Mouse (Mus musculus): Measurements from ENCODE around the gene Caprin2.

The Caprin2 gene

DNA sequence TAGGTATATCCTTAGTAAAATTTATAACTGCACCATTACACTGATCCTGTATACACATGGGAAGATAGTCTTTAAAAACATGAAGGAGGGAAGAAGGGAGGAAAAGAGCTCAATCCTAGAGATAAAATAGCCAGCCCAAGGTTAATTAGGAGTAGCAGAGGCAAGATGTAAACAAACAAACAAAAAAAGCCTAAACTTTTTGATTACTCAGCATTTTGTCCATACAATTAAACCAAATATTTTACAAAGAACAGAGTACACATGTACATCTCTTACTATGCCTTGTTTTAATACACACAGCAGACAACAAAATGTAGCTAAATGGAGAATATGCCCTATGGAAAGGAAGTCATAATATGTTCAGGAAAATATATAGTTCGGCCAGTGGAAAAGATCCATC is 54.3 kb downstream of the Caprin2 start:
- in situ Hi-C loops (cut with MboI, MseI) = no loop called here

DNA sequence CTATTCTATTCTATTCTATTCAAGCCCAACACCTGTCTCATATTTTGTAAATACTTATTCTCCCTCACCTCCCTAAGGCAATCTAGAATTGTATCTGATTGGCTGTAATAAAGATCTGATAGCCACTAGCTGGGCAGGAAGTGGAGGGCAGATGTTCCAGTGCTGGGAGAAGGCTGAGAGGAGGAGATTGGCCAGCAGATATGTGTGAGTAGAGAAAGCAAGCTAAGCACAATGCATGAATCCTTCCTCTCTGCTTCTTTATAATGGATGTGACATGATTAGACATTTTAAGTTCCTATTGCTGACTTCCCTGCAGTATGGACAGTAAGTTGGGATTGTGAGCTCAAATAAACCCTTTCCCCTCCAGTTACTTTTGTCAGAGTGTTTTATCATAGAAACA is 57.6 kb downstream of the Caprin2 start:
- in situ Hi-C loops (cut with MboI, MseI) = no loop called here

DNA sequence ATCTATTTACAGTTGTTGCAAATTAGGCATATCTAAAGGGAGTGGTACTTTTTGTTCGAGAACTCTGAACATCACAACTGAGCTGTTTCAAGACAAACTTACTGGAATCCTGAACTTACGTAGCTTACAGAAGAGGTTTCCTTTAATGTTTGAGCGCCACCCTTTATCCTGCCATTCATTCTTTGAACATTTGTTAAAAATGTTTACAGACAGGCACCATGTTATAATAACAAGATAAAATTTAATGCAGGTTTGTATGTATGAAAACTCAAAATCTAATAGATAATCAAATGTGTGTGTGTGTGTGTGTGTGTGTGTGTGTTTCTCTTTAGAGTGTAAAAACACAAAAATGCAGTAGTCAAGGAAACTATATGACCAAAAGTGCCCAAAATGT is 64.3 kb downstream of the Caprin2 start:
- in situ Hi-C loops (cut with MboI, MseI) = loop anchor here (5.0 kb wide), 1 partner anchor 619 kb away; the partner anchor contains the start of gene Ergic2

DNA sequence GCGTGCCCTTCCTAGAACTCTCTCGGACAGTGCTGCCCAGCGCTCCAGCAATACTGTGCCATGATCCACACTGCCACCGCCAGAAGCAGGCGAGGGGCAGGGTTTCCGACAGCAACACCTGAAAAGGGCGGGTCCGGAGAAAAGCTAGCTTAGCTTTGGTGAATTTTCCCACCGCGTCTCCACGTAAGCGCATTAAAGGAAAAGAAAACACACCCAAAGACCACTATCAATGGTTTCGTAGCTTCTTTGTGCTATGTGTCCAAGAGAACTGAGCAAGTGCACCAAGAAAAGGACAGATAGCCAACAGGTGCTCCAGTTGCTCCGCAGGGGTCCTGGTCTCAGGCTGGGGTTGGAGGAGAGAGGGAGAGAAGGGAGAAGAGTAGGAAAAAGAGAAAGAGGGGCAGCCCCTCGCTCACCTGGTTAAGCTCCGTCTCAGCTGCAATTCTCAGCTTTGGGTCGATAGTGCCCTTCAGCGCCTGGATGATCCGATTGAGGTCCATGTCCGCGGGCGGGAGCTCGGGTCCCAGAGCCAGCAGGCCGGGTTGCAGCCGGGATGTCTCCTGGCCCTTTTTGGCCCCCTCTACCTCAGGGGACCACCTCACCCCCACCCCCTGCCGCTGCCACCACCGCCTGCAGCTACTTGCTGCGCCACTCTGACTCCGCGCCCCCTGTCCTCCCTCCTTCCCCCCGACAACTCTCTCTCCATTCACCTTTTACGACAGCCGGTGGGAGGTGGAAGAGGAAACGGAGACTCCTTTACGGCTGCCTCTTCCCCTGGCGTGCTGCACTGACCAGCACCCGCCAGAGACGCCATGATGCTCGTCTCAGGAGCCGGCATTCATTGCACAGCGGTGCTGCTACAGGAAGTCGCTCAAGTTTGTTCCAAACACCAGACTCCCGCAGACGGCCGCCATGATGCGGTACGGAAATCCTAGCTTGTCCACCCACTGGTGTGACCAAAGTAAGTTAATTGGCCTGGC is 65.0 kb downstream of the Caprin2 start, which contains the start of gene Ipo8:
Gene Ipo8, minus strand, starts transcription at position 720 of the 980 bp plus-strand sequence.
- in situ Hi-C loops (cut with MboI, MseI) = loop anchor here (5.0 kb wide), 1 partner anchor 619 kb away; the partner anchor contains the start of gene Ergic2

DNA sequence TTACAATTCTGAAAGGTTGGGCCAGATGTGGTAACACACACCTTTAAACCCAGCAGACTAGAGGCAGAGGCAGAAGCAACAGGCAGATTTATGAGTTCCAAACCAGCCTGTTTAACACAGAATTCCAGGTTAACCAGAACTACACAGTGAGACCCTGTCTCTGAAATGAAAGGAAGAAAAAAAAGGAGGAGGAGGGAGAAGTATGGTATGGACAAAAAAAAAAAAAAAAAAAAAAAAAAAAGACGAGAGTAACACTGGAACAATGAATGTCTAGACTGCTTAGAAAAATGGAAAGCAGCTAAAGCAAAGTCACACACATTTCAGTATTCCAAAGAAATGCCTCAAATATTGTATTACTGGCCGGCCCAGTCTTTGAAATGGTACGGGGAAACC is 65.7 kb downstream of the Caprin2 start:
- in situ Hi-C loops (cut with MboI, MseI) = loop anchor here (5.0 kb wide), 1 partner anchor 618 kb away; the partner anchor contains the start of gene Ergic2

DNA sequence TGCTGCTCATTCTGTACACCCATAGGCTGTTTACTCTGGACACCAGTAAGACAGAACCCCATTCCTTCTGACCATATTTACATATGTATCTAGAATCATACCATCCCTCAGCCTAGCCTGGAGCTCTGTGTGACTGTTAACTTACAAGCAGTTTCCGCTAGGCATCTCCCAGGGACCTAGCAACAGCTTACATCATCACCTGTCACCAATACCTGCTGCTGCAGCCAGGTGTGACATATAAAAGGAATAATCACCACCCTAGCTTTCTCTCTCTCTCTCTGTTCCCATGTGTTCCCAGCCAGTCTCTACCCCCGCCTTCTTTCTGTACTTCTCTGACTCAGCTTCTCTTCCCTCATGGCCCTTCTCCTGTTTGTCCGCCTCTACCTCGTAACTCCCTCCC is 69.9 kb downstream of the Caprin2 start:
- in situ Hi-C loops (cut with MboI, MseI) = no loop called here

DNA sequence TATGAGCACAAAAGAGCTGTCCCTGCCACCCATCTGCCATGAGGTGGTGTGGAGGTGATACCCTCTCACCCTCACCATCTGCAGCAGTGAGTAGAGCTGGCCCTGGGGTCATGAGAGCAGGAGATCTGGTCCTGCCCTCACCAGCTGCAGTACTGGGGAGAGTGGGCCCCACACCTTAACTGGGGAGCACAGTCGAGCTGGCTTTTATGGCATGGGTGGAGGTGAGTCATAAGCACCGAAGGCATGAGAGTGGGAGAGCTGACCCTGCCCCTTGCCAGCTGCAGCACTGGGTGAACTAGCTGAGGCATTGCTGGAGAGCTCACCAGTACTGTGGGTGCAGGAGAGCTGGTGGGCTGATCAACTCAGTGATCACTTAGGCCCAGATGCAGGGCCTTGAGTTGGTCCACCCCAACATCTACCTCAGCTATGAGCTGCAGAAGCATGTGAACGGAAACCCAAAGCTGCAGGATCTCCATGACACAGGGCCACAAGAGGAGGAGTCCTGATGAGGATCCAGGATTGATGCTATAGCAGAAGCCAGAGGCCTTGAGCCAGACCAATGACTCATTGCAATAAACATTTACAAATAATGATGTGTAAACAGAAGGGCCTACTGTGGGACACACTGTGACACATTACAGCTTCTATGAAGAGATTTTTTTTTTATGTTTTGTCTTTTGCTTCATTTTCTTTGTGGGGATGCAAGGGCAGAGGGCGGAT is 77.3 kb downstream of the Caprin2 start:
- in situ Hi-C loops (cut with MboI, MseI) = no loop called here

DNA sequence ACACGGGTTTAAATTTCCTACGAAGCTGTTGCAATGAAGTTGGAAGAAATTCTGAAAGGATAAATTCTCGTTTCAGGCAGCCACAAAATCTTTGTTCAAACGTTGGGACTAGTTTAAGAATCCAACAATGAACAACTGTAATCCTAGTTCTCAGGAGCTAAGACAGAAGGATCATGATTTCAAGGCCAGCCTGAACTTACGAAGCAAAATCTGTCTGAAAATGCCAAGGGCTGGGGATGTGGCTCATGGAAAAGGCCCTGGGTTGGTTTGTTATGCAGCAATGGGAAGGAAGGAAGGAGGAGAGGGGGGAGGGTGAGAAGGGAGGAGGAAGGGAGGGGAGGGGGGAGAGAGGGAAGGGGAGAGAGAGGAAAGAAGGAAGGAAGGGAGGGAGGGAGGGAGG is 79.3 kb downstream of the Caprin2 start:
- in situ Hi-C loops (cut with MboI, MseI) = no loop called here

DNA sequence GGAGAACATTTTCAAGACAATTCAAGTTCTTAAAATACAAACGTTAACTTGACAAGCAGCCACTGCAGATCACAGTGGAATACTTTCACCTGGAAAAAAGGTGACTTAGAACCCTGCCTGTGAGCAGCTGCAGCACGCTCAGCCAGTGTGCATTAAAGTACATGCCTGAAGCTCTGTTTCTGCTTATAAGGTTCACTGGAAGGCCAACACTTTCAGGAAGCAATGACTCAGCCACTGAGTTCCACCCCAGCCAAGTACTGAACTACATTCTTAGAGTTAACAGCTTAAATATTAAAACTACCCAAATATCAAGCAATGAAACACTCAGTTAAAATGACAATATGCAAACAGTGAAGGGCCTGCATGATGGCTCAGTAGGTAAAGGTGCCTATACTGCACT is 84.9 kb downstream of the Caprin2 start:
- in situ Hi-C loops (cut with MboI, MseI) = no loop called here

DNA sequence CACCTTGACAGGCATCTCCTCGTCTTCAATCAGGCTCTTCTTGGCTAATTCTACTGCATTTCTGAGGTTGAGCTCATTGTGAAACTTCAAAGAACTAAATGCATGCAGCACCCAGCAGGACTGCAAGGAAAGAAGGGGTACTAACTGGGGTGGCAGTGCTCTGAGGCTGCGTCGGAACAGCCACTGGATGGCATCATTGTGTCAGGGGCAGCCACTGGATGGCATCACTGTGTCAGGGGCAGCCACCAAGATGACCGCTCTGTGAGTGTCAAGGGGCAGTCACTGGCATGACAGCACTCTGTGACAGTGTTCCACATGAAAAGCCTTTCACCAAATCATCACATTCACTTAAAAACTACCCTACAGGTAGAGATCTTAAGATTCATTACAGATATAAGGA is 96.3 kb downstream of the Caprin2 start:
- in situ Hi-C loops (cut with MboI, MseI) = no loop called here

DNA sequence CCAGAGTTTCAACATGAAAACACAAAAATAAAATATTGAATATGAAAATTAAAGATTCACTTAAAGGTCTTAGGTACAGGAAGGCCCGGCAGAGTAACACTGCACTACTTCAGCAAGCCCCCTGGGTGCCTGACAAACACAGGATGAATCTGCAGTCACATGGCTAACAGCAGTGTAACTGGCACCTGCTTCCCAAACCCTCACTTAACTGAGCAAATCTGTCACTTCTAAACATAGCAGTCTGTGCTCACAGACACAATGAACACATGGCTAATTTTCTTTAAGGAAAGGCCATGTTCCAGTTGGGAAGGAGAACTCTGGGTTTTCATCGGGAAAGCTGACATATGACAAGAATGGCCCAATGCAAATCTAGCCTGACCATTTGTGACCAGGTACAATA is 100.9 kb downstream of the Caprin2 start:
- in situ Hi-C loops (cut with MboI, MseI) = no loop called here
